Mouse (Mus musculus): ENCODE results near the gene Ptgs1. TPM values are rescaled to one million over a fixed set of nuclear protein-coding genes. Genes with fewer than 3 reads are reported as not detected.

Ptgs1 gene
- polyA plus RNA-seq, 2 experiments from 2014 or later: 0.56 to 0.78 TPM

GRCm38 (mm10) chr2:36252505-36252904, 22.3 kb downstream of the Ptgs1 start:
- ATAC-seq: no peak

- ATAC-seq: no peak
Measured at GRCm38 (mm10) chr2:36254445-36254844, 24.2 kb downstream of the Ptgs1 start.

GRCm38 (mm10) chr2:36256931-36257330, 26.7 kb downstream of the Ptgs1 start:
- no peak for ATAC-seq

DNA sequence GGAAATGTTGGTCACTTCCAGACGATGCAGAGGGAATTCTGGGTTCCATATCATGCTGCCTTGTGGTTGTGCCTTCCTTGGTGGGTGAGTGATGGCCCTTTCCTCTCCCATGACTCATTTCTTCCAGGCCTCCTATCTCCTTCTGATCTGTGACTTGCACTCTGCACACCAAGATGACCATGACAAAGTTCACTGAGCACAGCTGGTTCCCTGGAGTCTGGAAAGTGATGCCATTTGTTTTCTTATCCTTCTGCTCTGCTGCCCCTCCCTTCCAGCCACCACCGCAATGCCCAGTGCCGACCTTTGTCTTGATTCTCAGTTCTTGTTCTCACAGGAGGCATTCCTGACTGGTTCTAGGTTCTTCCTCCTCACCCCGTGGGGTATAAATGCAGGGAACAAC, 29.2 kb downstream of the Ptgs1 start:
- ATAC-seq: no peak

DNA sequence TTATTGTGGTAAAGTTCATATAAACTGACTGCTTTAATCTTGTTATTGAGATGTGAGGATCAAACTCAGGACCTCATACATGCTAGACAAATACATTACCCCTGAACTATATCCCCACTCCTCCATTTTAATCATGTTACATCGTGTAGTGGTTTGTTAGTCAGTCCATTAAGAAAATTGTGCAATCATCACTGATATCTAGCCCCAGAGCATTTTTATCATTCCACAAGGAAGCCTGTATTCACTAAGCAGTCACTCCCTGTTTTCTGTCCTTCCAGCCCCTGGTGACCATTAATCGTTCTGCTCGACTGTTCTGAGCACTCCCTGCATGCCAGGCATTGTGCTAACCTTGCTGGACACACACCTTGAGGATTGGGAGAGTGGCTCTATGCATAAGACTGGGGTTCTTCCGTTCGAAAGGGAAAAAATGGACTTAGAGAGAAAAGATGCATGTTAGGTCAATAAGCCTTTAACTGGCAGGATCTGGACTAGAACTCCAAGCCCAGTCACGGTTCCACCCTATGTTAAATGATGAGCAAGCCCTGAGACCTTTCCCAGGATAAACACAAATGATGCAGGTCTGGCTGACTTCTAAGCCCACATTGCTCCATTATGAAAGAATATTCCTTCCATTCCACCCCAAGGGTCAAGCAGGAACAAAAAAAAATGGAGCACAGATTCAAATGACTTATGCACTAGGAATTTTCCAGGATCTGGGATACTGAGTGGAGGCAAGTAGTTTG, 29.7 kb downstream of the Ptgs1 start:
- no peak for ATAC-seq

DNA sequence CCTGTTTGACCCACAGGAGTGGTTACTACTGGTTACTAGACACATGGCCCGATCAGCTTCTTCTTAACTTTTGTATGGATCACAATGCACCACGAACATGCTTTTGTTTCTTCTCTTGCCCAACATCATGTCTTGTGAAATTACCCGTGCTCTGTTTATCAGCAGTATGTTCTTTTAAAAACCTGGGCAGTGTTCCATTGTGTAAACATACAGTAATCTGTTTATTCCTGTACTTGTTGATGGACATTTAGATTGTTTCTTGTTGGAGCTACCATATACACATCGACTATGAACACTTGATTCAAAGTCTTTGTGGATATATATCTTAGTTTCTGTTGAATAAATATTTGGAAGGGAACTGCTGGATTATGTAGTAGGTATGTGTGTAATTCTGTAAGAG, 31.8 kb downstream of the Ptgs1 start:
- ATAC-seq: no peak

- no peak for ATAC-seq
Measured at GRCm38 (mm10) chr2:36269458-36269857, 39.2 kb downstream of the Ptgs1 start.

- no peak for ATAC-seq
Measured at GRCm38 (mm10) chr2:36270186-36270585, 40.0 kb downstream of the Ptgs1 start.

- no peak for ATAC-seq
Measured at GRCm38 (mm10) chr2:36271085-36271484, 40.9 kb downstream of the Ptgs1 start.

GRCm38 (mm10) chr2:36272288-36272950, 42.2 kb downstream of the Ptgs1 start:
- no peak for ATAC-seq

DNA sequence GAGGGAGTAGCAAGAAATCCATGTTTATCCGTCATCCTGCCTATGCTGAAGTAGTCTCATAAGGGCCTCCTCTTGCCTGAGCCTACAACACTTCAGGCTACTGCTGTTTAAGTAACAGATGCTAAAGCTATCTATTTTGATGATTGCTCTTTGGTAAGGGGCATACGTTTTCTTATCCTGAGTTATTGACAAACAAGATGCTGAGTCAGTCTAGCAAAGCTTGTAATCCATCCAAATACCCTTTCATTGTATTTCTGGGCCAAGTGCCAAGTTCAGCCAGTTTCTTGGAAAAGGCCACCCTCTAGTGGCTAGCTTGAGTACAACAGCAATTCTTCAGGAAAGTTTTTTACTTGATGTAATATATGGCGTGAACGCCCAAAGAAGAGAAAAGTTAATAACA, 46.2 kb downstream of the Ptgs1 start:
- ATAC-seq: no peak

GRCm38 (mm10) chr2:36278760-36279159, 48.5 kb downstream of the Ptgs1 start:
- ATAC-seq: no peak

DNA sequence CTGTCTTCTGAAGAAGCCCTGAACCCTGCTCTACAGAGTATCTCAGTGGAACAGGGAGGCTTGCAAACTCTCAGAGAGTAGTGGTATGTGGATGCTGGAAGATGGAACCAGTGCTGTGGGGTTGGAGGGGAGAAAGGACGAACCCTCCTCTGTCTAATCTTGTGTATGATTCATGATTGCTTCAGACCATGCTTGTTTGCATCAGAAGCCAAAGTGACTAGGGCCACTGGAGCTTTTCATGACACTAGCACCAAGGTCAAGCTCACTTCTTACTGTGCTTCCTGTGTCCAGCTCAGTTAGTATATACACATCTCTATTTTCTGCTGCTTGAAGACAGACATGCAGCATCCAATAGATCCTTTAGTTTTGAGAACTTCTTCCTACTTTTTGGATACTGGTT, 50.9 kb downstream of the Ptgs1 start:
- no peak for ATAC-seq

DNA sequence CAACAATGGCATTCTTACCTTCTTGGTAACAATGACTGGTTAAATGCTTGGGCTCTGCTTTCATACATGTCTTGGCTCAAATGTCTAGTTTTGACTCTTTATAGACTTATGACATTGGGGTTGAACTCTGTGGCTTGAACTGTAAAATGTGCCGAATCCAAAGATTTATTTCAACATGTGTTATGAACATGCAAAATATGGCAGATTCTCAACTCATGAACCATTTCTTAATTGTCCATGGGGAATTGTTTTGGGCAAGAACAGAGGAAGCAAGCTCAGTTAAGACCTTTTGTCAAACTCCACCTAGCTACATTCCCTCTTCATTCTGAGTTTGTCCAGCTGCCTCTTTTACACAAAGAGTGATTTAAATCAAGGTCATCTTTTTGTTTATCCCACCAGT, 52.1 kb downstream of the Ptgs1 start:
- ATAC-seq: no peak

Other genes starting within 250 kb of the Ptgs1 start
- 100 to 1,000 TPM; 194 to 234 TPM for gene Ndufa8, start 181.0 kb upstream of the Ptgs1 start, polyA plus RNA-seq (2017; shearing (Covaris generic))
- gene Morn5, start 181.0 kb upstream of the Ptgs1 start, polyA plus RNA-seq (2017; shearing (Covaris generic)): not detected
- gene Lhx6, start 125.0 kb upstream of the Ptgs1 start, polyA plus RNA-seq (2017; shearing (Covaris generic)): not detected
- gene Mrrf, start 94.0 kb upstream of the Ptgs1 start, polyA plus RNA-seq (2017; shearing (Covaris generic)): 10 to 100 TPM in 1 of 2 experiments, 1 to 10 TPM in 1; 9.4 to 16.3 TPM
- gene Rbm18, start 93.7 kb upstream of the Ptgs1 start, polyA plus RNA-seq (2017; shearing (Covaris generic)): 10 to 100 TPM; 47.5 to 55.6 TPM
- under 1 TPM in 1 of 2 experiments, not detected in 1; 0.08 TPM for gene Olfr338, start 143.1 kb downstream of the Ptgs1 start, polyA plus RNA-seq (2017; shearing (Covaris generic))
- not detected for gene Olfr339, start 188.5 kb downstream of the Ptgs1 start, polyA plus RNA-seq (2017; shearing (Covaris generic))
- not detected for gene Olfr340, start 222.2 kb downstream of the Ptgs1 start, polyA plus RNA-seq (2017; shearing (Covaris generic))

Measured in activated CD4-positive, CD25-positive, alpha-beta regulatory T cell, adult 4 months (primary cell).